Mouse (Mus musculus): ENCODE results near the gene Olfr263. TPM values are rescaled to one million over a fixed set of nuclear protein-coding genes. Genes with fewer than 3 reads are reported as not detected.

The Olfr263 gene
- polyA plus RNA-seq, 1 experiment from 2014 or later, result not detected

GRCm38 (mm10) chr13:21171600-21172150 lies 42.2 kb downstream of the Olfr263 start:
- peak overlapping the region; percentile 56 for H3K4me2 ChIP-seq (replicated peaks)
- 0% methylated on average over 12 of the region's 12 CpGs for WGBS
- peak overlapping the region; percentile 40 for H3K4me3 ChIP-seq (replicated peaks)
- no peak overlapping the region for H3K9ac ChIP-seq
- H3K9me3 ChIP-seq, result no peaks in the 10 kb centered on the region
- peaks cover 4% of the 10 kb centered on the region; the same call in 1 of the 2 replicates for H3K4me1 ChIP-seq (replicated peaks)
- H3K27ac ChIP-seq, result no peak overlapping the region
- no peak for ATAC-seq
- H3K27me3 ChIP-seq (replicated peaks), result no peaks in the 10 kb centered on the region
- H3K36me3 ChIP-seq, result no peaks in the 10 kb centered on the region

GRCm38 (mm10) chr13:21172241-21173027 lies 43.0 kb downstream of the Olfr263 start:
- WGBS, result 1% methylated on average over 16 of the region's 16 CpGs
- Histone ChIP-seq H3K9me3 (no peaks in the 10 kb centered on the region), H3K4me3 (replicated peaks) (peak overlapping the region; percentile 35), H3K27me3 (replicated peaks) (no peaks in the 10 kb centered on the region), H3K36me3 (no peaks in the 10 kb centered on the region), H3K4me1 (replicated peaks) (peaks cover 4% of the 10 kb centered on the region; the same call in 1 of the 2 replicates), H3K4me2 (replicated peaks) (peak overlapping the region; percentile 61), H3K27ac (peak overlapping the region; percentile 65; the same call in 1 of the 2 replicates), H3K9ac (0 out of 2 replicates have a peak overlapping the region, but pooled peaks have one; percentile 26)
- peak; percentile 60 for ATAC-seq

GRCm38 (mm10) chr13:21173072-21173471 lies 43.6 kb downstream of the Olfr263 start:
- under 1% methylated on average over 11 of the region's 11 CpGs for WGBS
- Histone ChIP-seq H3K27me3 (replicated peaks) (no peaks in the 10 kb centered on the region), H3K4me1 (replicated peaks) (peaks cover 4% of the 10 kb centered on the region; the same call in 1 of the 2 replicates), H3K9me3 (no peaks in the 10 kb centered on the region), H3K27ac (peak overlapping the region; percentile 79), H3K9ac (no peak overlapping the region), H3K36me3 (no peaks in the 10 kb centered on the region), H3K4me3 (replicated peaks) (peak overlapping the region; percentile 35), H3K4me2 (replicated peaks) (peak overlapping the region; percentile 61)
- ATAC-seq, result peak; percentile 53

GRCm38 (mm10) chr13:21176733-21177132 lies 47.3 kb downstream of the Olfr263 start:
- 76% methylated on average over 11 of the region's 11 CpGs for WGBS
- H3K4me3 ChIP-seq (replicated peaks), result no peak overlapping the region

GRCm38 (mm10) chr13:21177657-21178056 lies 48.2 kb downstream of the Olfr263 start:
- Histone ChIP-seq H3K27me3 (replicated peaks) (no peaks in the 10 kb centered on the region), H3K4me3 (replicated peaks) (no peak overlapping the region), H3K9ac (no peak overlapping the region), H3K36me3 (0 out of 2 replicates have a peak, but pooled peaks cover 3% of the 10 kb centered on the region), H3K27ac (peak overlapping the region; percentile 98), H3K4me1 (replicated peaks) (peaks cover 18% of the 10 kb centered on the region), H3K4me2 (replicated peaks) (no peak overlapping the region), H3K9me3 (no peaks in the 10 kb centered on the region)
- ATAC-seq, result peak; percentile 62
- 47% methylated on average over 5 of the region's 5 CpGs for WGBS

More at GRCm38 (mm10) chr13:21176733-21177132, 47.3 kb downstream of the Olfr263 start:
- H3K9me3 ChIP-seq, result no peaks in the 10 kb centered on the region
- H3K36me3 ChIP-seq, result no peaks in the 10 kb centered on the region
- no peak overlapping the region for H3K9ac ChIP-seq
- H3K27me3 ChIP-seq (replicated peaks), result no peaks in the 10 kb centered on the region
- peaks cover 9% of the 10 kb centered on the region for H3K4me1 ChIP-seq (replicated peaks)
- no peak for ATAC-seq
- H3K4me2 ChIP-seq (replicated peaks), result no peak overlapping the region
- H3K27ac ChIP-seq, result no peak overlapping the region

GRCm38 (mm10) chr13:21178364-21178763 lies 48.9 kb downstream of the Olfr263 start:
- H3K9me3 ChIP-seq, result no peaks in the 10 kb centered on the region
- no peak for ATAC-seq
- H3K4me1 ChIP-seq (replicated peaks), result peaks cover 19% of the 10 kb centered on the region
- H3K9ac ChIP-seq, result no peak overlapping the region
- WGBS, result 79% methylated on average over 5 of the region's 5 CpGs
- peak overlapping the region; percentile 82; the same call in 1 of the 2 replicates for H3K4me2 ChIP-seq (replicated peaks)
- peak overlapping the region; percentile 98 for H3K27ac ChIP-seq
- peaks cover 8% of the 10 kb centered on the region; the same call in 1 of the 2 replicates for H3K36me3 ChIP-seq
- no peak overlapping the region for H3K4me3 ChIP-seq (replicated peaks)
- no peaks in the 10 kb centered on the region for H3K27me3 ChIP-seq (replicated peaks)

- peak; percentile 58 for ATAC-seq
- H3K27me3 ChIP-seq (replicated peaks), result no peaks in the 10 kb centered on the region
- H3K9me3 ChIP-seq, result no peaks in the 10 kb centered on the region
- peak within 1 kb of the TSS; percentile 78 for H3K4me3 ChIP-seq (replicated peaks)
- peak within 1 kb of the TSS; percentile 82 for H3K4me2 ChIP-seq (replicated peaks)
- 0% methylated on average over 15 of the region's 15 CpGs for WGBS
- H3K9ac ChIP-seq, result peak within 1 kb of the TSS; percentile 89
- H3K4me1 ChIP-seq (replicated peaks), result peaks cover 22% of the 10 kb centered on the region
- H3K36me3 ChIP-seq, result peaks cover 16% of the 10 kb centered on the region
- peak within 1 kb of the TSS; percentile 98 for H3K27ac ChIP-seq
Measured at GRCm38 (mm10) chr13:21179367-21179723, 49.9 kb downstream of the Olfr263 start, which contains the start of gene Trim27. Gene Trim27, plus strand, starts transcription at chr13:21179445.

GRCm38 (mm10) chr13:21179724-21180550 lies 50.5 kb downstream of the Olfr263 start:
- Histone ChIP-seq H3K27ac (peak overlapping the region; percentile 98), H3K9me3 (no peaks in the 10 kb centered on the region), H3K4me1 (replicated peaks) (peaks cover 22% of the 10 kb centered on the region), H3K36me3 (peaks cover 16% of the 10 kb centered on the region), H3K9ac (peak overlapping the region; percentile 89), H3K27me3 (replicated peaks) (no peaks in the 10 kb centered on the region), H3K4me3 (replicated peaks) (peak overlapping the region; percentile 78), H3K4me2 (replicated peaks) (peak overlapping the region; percentile 82)
- peak; percentile 94 for ATAC-seq
- under 1% methylated on average over 80 of the region's 80 CpGs for WGBS

GRCm38 (mm10) chr13:21180551-21181530 lies 51.4 kb downstream of the Olfr263 start:
- ATAC-seq, result peak; percentile 16
- H3K4me2 ChIP-seq (replicated peaks), result peak overlapping the region; percentile 82
- no peaks in the 10 kb centered on the region for H3K27me3 ChIP-seq (replicated peaks)
- H3K27ac ChIP-seq, result peak overlapping the region; percentile 98
- no peaks in the 10 kb centered on the region for H3K9me3 ChIP-seq
- H3K4me3 ChIP-seq (replicated peaks), result peak overlapping the region; percentile 78
- H3K36me3 ChIP-seq, result peaks cover 22% of the 10 kb centered on the region
- H3K9ac ChIP-seq, result peak overlapping the region; percentile 89
- under 1% methylated on average over 70 of the region's 71 CpGs for WGBS
- peaks cover 26% of the 10 kb centered on the region for H3K4me1 ChIP-seq (replicated peaks)

GRCm38 (mm10) chr13:21181996-21182395 lies 52.6 kb downstream of the Olfr263 start:
- no peaks in the 10 kb centered on the region for H3K9me3 ChIP-seq
- peak overlapping the region; percentile 78 for H3K4me3 ChIP-seq (replicated peaks)

GRCm38 (mm10) chr13:21183066-21183465 lies 53.6 kb downstream of the Olfr263 start:
- peaks cover 26% of the 10 kb centered on the region for H3K4me1 ChIP-seq (replicated peaks)
- H3K27me3 ChIP-seq (replicated peaks), result no peaks in the 10 kb centered on the region
- H3K9me3 ChIP-seq, result no peaks in the 10 kb centered on the region
- peaks cover 37% of the 10 kb centered on the region for H3K36me3 ChIP-seq
- ATAC-seq, result no peak
- no peak overlapping the region for H3K4me3 ChIP-seq (replicated peaks)
- WGBS, result 91% methylated on average over 6 of the region's 6 CpGs
- 0 out of 2 replicates have a peak overlapping the region, but pooled peaks have one; percentile 82 for H3K4me2 ChIP-seq (replicated peaks)
- H3K27ac ChIP-seq, result no peak overlapping the region
- H3K9ac ChIP-seq, result no peak overlapping the region

More at GRCm38 (mm10) chr13:21181996-21182395, 52.6 kb downstream of the Olfr263 start:
- Histone ChIP-seq H3K4me1 (replicated peaks) (peaks cover 26% of the 10 kb centered on the region), H3K27me3 (replicated peaks) (no peaks in the 10 kb centered on the region), H3K36me3 (peaks cover 29% of the 10 kb centered on the region), H3K27ac (no peak overlapping the region), H3K9ac (peak overlapping the region; percentile 89), H3K4me2 (replicated peaks) (peak overlapping the region; percentile 82)
- no peak for ATAC-seq
- WGBS, result 52% methylated on average over 7 of the region's 7 CpGs

All from intestine, embryonic 15.5 days (tissue).